Comparison of ENCODE assay signal across 9 mouse cellular contexts in the genomic region with DNA sequence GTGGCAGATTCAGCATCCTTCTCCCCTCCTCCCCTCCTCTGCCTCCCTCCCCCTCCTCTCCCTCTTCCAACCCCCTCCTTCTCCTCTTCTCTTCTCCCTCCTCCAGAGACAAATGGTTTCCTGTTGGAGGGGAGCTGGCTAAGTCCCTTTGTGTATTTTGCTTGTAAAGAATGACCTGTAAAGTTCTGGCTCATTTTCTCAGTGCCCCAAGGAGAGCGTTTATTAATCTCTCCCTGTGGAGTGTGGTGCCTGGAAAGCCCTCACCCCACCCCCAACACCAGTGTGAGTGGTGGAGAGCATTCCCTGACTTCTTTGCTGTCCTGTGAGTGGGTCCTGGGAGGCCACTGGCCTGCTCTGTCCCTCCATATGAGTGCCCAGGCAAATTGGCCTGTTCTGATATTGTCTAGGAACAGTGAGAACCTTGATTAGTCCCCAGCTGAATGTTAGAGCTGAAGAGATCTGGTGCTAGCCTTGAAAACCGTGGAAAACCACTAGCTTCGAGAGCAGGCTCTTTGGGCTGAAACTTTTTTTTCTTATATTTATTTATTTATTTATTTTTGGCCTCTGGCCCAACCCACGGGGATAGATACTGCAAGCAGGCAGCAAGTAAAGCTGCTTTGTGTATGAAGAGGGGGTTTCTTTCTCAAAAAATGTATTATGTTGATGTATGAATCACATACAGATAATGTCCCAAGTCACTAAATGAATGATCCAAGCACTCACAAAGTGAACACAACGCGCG.
DNase-seq lines count a peak whose midpoint lies in the region; ATAC-seq lines count a peak whose summit lies in the region.
"Had no signal": no experiment of that assay in that cellular context is flagged by ENCODE, and none has a peak within 500 bp of the region (broad histone marks: within the 10 kb centered on the region; RNA-seq: fewer than 3 reads in every experiment).

No protein-coding gene starts in this region.

- no peak for ATAC-seq in heart, embryonic 15.5 days (replicated peaks; ENCODE audit: insufficient number of reproducible peaks, insufficient read depth, low FRiP score, low read depth)
- ATAC-seq in embryonic facial prominence, embryonic 12.5 days (ENCODE audit: insufficient number of reproducible peaks, insufficient read depth, low FRiP score, low TSS enrichment) = no peak
- ATAC-seq in hindbrain, embryonic 16.5 days = peak; percentile 38; the same call in 1 of the 2 replicates

- peak overlapping the region; percentile 62 for H3K27ac ChIP-seq in heart, embryonic 15.5 days
- H3K27ac ChIP-seq in embryonic facial prominence, embryonic 12.5 days = 0 out of 2 replicates have a peak overlapping the region, but pooled peaks have one; percentile 58
- H3K27ac ChIP-seq in hindbrain, embryonic 16.5 days (ENCODE audit: low read depth, low read length) = peak overlapping the region; percentile 54

- H3K27me3 ChIP-seq in heart, embryonic 15.5 days = no peaks in the 10 kb centered on the region
- no peaks in the 10 kb centered on the region for H3K27me3 ChIP-seq in embryonic facial prominence, embryonic 12.5 days
- no peaks in the 10 kb centered on the region for H3K27me3 ChIP-seq in hindbrain, embryonic 16.5 days (replicated peaks; ENCODE audit: control insufficient read depth, insufficient read depth, low read length)

- no peak overlapping the region for H3K4me2 ChIP-seq in heart, embryonic 15.5 days
- H3K4me2 ChIP-seq in embryonic facial prominence, embryonic 12.5 days (replicated peaks) = no peak overlapping the region
- no peak overlapping the region for H3K4me2 ChIP-seq in hindbrain, embryonic 16.5 days (ENCODE audit: low read length)

- H3K9me3 ChIP-seq in heart, embryonic 15.5 days (replicated peaks) = no peaks in the 10 kb centered on the region
- no peaks in the 10 kb centered on the region for H3K9me3 ChIP-seq in embryonic facial prominence, embryonic 12.5 days
- H3K9me3 ChIP-seq in hindbrain, embryonic 16.5 days (ENCODE audit: control insufficient read depth, low read length) = no peaks in the 10 kb centered on the region

- peaks cover 48% of the 10 kb centered on the region for H3K4me1 ChIP-seq in heart, embryonic 15.5 days (replicated peaks)
- H3K4me1 ChIP-seq in embryonic facial prominence, embryonic 12.5 days = peaks cover 16% of the 10 kb centered on the region
- H3K4me1 ChIP-seq in hindbrain, embryonic 16.5 days (ENCODE audit: control insufficient read depth, insufficient read depth, low read depth, low read length) = peaks cover 20% of the 10 kb centered on the region

- no peaks in the 10 kb centered on the region for H3K36me3 ChIP-seq in heart, embryonic 15.5 days
- H3K36me3 ChIP-seq in embryonic facial prominence, embryonic 12.5 days = peaks cover 4% of the 10 kb centered on the region; the same call in 1 of the 2 replicates
- no peaks in the 10 kb centered on the region for H3K36me3 ChIP-seq in hindbrain, embryonic 16.5 days (ENCODE audit: control insufficient read depth, insufficient read depth, low read length)

- H3K4me3 ChIP-seq in heart, embryonic 15.5 days = no peak overlapping the region
- H3K4me3 ChIP-seq in embryonic facial prominence, embryonic 12.5 days = no peak overlapping the region
- H3K4me3 ChIP-seq in hindbrain, embryonic 16.5 days (ENCODE audit: low read length) = no peak overlapping the region
- H3K4me3 ChIP-seq: erythroblast, embryonic 14.5 days had no signal

- 57% methylated on average over 7 of the region's 7 CpGs for WGBS in heart, embryonic 15.5 days
- WGBS in embryonic facial prominence, embryonic 12.5 days = 58% methylated on average over 7 of the region's 7 CpGs
- WGBS in hindbrain, embryonic 16.5 days = 54% methylated on average over 7 of the region's 7 CpGs

- no peak for DNase-seq in heart, adult 18-20 months
- peak; percentile 39 for DNase-seq in neural tube, embryonic 10.5 days (ENCODE audit: extremely low spot score, low spot score)
- no peak for DNase-seq in urinary bladder, postnatal 4 days (ENCODE audit: low spot score in 2 of 2)
- no peak for DNase-seq in right cerebral cortex, postnatal 14 days
- no peak for DNase-seq in thymus, postnatal 25 days

- H3K9ac ChIP-seq in heart, embryonic 15.5 days = no peak overlapping the region
- H3K9ac ChIP-seq in embryonic facial prominence, embryonic 12.5 days = no peak overlapping the region
- H3K9ac ChIP-seq in hindbrain, embryonic 16.5 days (ENCODE audit: low read depth, low read length) = no peak overlapping the region
